Mouse (Mus musculus) T-cell, adult 2 months (primary cell): ENCODE data around the gene Mpped1.

Experiments
- DNase-seq: peaks from one replicate; pipeline ENCODE4 v3.0.0; 2022; ENCODE audit warnings: low spot score

Gene Mpped1

DNA sequence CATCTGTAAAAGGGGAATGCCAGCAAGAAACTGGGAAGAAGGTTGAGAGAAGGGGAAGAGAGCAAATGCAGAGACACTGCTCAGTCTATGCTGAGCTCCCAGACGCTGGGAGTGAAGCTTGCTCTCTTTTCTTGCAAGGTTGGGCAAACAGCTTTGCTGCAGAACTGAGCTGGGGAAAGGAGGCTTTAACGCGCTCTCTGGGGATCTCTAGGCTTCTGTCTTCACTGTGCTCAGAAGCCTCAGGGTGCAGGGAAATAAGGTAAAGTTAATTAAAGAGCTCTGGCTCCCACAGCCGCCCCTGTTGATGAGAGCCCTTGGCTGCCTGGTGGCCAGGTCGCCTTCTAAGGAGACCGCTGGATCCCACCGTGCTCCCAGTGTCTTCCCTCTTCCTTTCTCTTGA is 17.7 kb downstream of the Mpped1 start:
- DNase-seq = no peak

DNA sequence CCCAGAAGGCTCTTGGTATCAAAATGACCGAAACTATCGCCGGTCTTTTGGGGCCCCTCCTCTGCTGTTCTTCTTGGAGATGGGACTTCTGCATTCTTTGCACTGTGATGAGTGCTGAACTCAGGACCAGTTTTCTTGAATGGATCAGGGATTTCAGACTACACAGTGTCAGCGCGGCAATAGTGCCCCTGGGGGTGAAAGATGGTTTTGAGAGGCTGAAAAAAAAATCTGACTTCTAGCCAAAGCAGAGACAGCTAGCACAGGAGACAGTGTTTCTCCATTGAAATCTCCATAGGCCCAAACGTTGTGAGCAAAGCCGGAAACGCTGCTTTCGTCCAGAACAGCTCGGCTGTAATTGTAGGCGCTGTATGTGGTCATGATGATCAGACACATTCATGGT is 19.7 kb downstream of the Mpped1 start:
- no peak for DNase-seq

DNA sequence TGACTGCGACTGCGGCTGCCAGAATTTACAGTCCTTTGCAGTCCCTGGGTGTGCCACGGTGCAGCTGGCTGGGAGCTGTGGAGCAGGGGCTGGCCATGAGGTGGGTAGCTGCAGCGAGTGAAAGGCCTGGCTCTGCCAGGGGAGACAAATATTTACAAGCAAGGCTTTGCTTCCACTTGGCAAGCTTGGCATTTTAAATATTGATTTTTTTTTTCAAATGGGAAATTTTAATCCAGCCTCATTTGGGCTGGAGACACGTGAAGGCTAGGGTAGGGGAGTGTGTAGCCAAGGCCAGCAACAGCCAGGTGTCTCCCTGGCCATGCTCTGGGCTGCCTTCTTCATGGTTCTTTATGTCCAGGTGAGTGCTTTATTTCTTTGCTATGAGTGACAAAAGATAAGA is 21.7 kb downstream of the Mpped1 start:
- no peak for DNase-seq

DNA sequence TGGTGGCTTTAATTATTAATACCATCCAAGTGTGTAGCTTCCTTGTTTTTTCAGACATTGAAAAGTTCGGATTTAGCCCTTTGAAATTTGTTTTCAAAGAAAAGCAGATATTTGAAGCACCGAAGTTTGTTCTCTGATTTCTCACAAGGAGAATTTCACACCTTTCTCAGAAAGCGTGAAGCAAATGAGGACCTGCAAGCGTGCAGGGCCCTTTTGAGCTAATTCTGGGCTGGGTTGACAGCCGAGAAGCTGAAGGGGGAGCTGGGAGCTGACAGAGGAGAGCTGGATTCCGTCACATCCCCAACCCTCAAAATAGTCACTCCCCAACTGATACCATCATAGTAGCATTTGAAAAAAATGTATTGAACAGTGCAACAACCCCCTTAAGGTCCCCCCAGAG is 34.8 kb downstream of the Mpped1 start:
- DNase-seq = no peak

DNA sequence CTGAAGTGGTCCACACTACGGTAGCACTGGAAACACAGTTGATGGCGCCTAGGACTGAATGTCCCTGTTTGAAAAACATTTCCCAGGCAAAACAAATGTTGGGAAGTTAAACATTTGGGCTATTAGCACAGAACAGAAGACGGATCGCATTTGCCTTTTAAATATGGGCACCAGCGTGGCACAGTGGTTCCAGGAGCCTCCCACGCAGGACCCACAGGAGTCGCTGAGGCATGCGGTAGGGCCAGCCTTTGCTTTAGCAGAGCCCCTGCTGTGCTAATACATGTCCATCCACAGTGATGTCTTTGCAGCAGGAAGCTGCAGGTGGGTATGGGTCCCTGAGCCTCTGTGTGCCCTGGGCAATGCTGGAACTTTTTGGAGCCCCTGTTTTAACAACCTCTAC is 48.7 kb downstream of the Mpped1 start:
- no peak for DNase-seq

- DNase-seq = no peak
Measured at GRCm38 (mm10) chr15:83829226-83829625, 50.0 kb downstream of the Mpped1 start.

GRCm38 (mm10) chr15:83832265-83832664 is 53.0 kb downstream of the Mpped1 start:
- no peak for DNase-seq

DNA sequence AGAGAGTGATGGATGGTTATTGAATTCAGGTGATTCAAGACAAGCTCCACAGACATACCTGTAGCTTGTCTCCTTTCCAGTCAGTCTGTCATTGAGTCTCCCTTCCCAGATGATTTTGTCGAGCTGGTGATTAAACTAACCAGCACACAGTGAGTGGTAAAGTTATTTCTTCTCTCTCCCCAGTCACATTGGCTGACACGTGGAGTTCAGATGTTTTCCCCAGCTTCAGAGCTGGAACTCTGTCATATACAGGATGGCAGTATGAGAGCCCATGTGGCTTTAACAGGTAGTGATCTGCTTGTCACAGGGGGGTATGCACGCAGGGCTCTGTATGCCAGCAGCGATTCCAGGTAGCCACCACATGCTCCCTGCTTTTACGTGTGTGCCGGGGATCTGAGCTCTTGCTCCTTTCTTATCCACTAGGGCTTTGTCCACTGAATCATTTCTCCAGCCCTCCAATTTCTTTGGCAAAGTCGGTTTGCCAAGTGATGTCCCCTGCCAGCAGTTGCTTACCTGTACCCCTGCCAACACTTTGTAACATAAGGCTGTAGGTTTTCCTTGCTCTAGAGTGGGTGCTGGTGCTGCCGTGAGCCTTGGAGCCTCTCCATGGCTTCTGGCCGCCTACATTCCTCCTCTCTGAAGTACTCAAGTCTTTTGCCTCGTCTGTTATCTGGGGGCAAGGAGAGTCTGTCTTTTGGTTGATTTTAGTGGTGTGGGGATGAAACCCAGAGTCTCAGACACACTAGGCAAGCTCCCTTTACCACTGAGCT is 61.9 kb downstream of the Mpped1 start:
- no peak for DNase-seq

GRCm38 (mm10) chr15:83842419-83842818 is 63.2 kb downstream of the Mpped1 start:
- no peak for DNase-seq

GRCm38 (mm10) chr15:83842915-83843789 is 63.9 kb downstream of the Mpped1 start:
- no peak for DNase-seq

DNA sequence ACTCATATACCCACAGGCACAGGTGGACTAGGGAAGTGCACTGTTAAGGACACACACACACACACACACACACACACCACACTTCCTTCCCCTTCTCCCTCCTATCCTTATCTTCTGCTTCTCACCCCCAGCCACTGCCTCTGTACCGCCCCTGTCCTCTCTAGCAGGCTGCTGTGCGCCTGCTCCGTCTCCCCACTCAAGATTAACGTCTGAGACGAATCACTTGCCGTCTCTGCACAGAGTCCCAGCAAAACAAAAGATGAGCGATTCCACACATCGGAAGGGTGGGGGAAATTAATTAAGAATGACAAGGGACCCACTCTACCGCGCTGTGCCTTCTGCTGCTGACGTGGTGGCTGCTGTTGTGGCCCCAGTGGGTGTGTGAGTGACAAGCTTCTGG is 66.5 kb downstream of the Mpped1 start:
- DNase-seq = no peak

GRCm38 (mm10) chr15:83846592-83846991 is 67.3 kb downstream of the Mpped1 start:
- DNase-seq = no peak

- no peak for DNase-seq
Measured at GRCm38 (mm10) chr15:83847512-83847911, 68.2 kb downstream of the Mpped1 start.

DNA sequence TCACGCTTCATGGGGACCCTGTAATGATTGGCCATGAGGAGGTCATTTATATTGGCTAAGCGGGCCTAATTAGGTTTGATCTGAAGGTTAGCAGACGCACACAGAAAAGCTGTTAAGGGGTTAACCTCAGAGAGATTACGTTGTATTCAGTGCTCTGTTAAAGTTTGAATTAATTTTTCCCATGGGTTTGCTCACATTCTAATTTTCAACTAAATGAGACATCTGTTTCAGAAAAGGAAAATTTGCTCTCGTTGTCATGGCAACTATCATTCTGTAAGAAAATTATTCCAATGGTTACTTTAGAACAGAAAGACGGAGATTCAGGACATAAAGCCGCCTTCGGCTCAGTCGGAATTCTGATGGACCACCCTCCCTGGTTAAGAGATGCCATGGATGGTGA is 68.9 kb downstream of the Mpped1 start:
- DNase-seq = no peak

- no peak for DNase-seq
Measured at GRCm38 (mm10) chr15:83853400-83853811, 74.1 kb downstream of the Mpped1 start.

DNA sequence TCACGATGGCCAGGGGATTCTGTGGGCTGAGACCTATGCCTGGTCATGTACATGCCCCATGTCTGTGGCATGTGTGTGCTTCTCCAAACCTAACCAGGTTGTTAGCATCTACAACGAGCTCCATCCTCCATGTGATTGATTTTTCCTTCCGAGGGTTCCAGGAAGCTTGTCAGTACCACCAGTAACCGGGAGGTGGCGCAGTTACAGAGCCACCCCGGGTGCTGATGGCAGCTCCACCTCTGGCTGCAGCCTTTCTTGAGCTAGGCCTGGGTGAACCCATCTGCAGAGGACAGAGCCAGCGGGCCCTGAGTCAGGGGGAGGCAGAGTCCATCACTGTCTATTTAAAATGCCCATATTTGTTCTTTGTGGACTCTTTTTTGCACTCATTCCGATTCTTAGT is 77.9 kb downstream of the Mpped1 start:
- no peak for DNase-seq

DNA sequence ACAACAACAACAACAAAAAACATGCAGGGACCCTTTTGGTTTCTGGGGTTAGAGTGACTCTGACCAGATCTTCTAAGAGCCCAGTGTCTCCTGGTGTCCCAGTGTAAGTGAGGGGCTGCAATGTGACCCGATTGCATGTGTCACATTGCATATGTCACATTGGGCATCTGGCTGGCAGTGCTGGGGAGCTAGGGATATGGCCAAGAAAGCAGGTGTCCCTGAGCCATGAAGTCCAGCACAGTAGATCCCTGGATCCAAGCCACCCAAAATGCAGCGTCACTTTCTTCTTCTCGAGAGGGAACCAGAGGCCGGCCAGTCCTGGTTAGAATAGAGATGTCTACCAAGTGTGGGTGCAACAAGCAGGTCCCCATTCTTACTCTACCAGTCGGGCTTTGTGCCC is 86.4 kb downstream of the Mpped1 start:
- no peak for DNase-seq

DNA sequence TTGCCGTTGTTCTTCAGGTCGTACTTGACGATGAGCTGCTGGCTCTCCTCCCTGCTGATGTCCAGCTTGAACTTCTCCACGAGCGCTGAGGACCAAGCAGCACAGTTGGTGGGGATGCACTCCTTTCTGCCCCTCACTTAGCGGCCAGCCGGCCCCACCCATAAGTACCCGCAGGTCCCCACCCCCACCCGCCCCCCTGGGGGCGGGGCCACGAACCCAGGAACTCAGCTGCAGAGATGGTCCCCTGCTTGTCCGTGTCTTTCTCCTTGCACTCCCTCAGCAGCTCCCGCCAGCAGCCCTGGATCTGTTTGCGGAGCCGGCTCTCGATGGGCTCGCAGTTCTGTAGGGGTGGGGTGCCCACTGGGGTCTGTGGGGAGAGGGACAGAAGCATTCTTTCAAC is 91.7 kb downstream of the Mpped1 start:
- DNase-seq = no peak

- DNase-seq = no peak
Measured at GRCm38 (mm10) chr15:83877155-83877866, 98.0 kb downstream of the Mpped1 start.

DNA sequence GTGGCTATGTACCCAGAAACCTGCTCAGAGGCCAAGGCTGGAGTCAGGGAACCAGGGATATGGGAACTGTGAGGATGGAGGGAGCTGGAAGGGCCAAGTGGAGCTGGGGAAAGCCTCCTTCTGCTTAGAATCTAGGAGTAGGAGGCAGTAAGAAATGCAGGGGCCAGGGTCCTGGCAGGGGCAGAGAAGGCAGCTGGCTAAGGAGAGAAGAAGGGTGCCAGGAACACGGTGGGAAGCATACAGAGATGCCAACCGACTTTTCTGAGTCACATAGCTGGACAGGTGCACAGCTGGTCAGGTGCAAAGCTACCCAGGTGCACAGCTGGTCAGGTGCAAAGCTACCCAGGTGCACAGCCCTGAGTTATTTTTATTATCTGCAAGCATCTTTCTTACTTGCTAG is 98.6 kb downstream of the Mpped1 start:
- DNase-seq = no peak

- no peak for DNase-seq
Measured at GRCm38 (mm10) chr15:83879845-83880244, 100.6 kb downstream of the Mpped1 start.

GRCm38 (mm10) chr15:83883821-83884220 is 104.6 kb downstream of the Mpped1 start:
- no peak for DNase-seq

GRCm38 (mm10) chr15:83884291-83884690 is 105.0 kb downstream of the Mpped1 start:
- DNase-seq = no peak
